Mouse (Mus musculus): ENCODE data around the gene Gabarapl2. TPM values are rescaled to one million over a fixed set of nuclear protein-coding genes. Genes with fewer than 3 reads are reported as not detected.

Gabarapl2 gene
- polyA plus RNA-seq (2015; fragmentation: Nextera tagmentation; extraction: Ambion mirVana) = 207 and 220 TPM in 2 replicates

GRCm38 (mm10) chr8:111940171-111941100 lies at the start of gene Gabarapl2:
Gene Gabarapl2 (plus strand): TSS chr8:111940703.
- under 1% methylated on average over 65 of the region's 65 CpGs for WGBS
- H3K4me2 ChIP-seq = peak within 1 kb of the TSS; percentile 92
- peaks cover 25% of the 10 kb centered on the region for H3K36me3 ChIP-seq
- H3K27ac ChIP-seq = peak within 1 kb of the TSS; percentile 79
- H3K4me3 ChIP-seq = peak within 1 kb of the TSS; percentile 98
- peaks cover 19% of the 10 kb centered on the region for H3K4me1 ChIP-seq (replicated peaks)
- no peaks in the 10 kb centered on the region for H3K27me3 ChIP-seq
- peak within 1 kb of the TSS; percentile 86 for H3K9ac ChIP-seq
- H3K9me3 ChIP-seq (replicated peaks) = no peaks in the 10 kb centered on the region
- ATAC-seq (replicated peaks; ENCODE audit: insufficient number of reproducible peaks, insufficient read depth, low FRiP score, low read depth) = peak; percentile 99

- Histone ChIP-seq H3K27ac (no peak overlapping the region), H3K4me3 (no peak overlapping the region), H3K9ac (no peak overlapping the region), H3K9me3 (replicated peaks) (no peaks in the 10 kb centered on the region), H3K27me3 (peaks cover 41% of the 10 kb centered on the region), H3K4me1 (replicated peaks) (peaks cover 19% of the 10 kb centered on the region), H3K36me3 (no peaks in the 10 kb centered on the region), H3K4me2 (no peak overlapping the region)
- no peak for ATAC-seq (replicated peaks; ENCODE audit: insufficient number of reproducible peaks, insufficient read depth, low FRiP score, low read depth)
- 53% methylated on average over 6 of the region's 6 CpGs for WGBS
Observed at GRCm38 (mm10) chr8:111890911-111891303, 49.6 kb upstream of the Gabarapl2 start.

- no peak overlapping the region for H3K9ac ChIP-seq
- no peak overlapping the region for H3K4me3 ChIP-seq
- no peaks in the 10 kb centered on the region for H3K36me3 ChIP-seq
- H3K9me3 ChIP-seq (replicated peaks) = no peaks in the 10 kb centered on the region
- H3K27me3 ChIP-seq = peaks cover 41% of the 10 kb centered on the region
- H3K27ac ChIP-seq = no peak overlapping the region
- H3K4me1 ChIP-seq (replicated peaks) = peaks cover 19% of the 10 kb centered on the region
- no peak for ATAC-seq (replicated peaks; ENCODE audit: insufficient number of reproducible peaks, insufficient read depth, low FRiP score, low read depth)
- no peak overlapping the region for H3K4me2 ChIP-seq
- 28% methylated on average over 8 of the region's 8 CpGs for WGBS
Observed at GRCm38 (mm10) chr8:111891983-111892382, 48.5 kb upstream of the Gabarapl2 start.

GRCm38 (mm10) chr8:111892615-111893014 lies 47.9 kb upstream of the Gabarapl2 start:
- 37% methylated on average over 5 of the region's 5 CpGs for WGBS
- no peak overlapping the region for H3K27ac ChIP-seq
- H3K4me1 ChIP-seq (replicated peaks) = peaks cover 19% of the 10 kb centered on the region

GRCm38 (mm10) chr8:111894955-111895354 lies 45.5 kb upstream of the Gabarapl2 start:
- Histone ChIP-seq H3K27ac (no peak overlapping the region), H3K9ac (no peak overlapping the region), H3K4me2 (no peak overlapping the region), H3K9me3 (replicated peaks) (no peaks in the 10 kb centered on the region), H3K4me3 (no peak overlapping the region), H3K36me3 (no peaks in the 10 kb centered on the region), H3K4me1 (replicated peaks) (peaks cover 12% of the 10 kb centered on the region), H3K27me3 (peaks cover 25% of the 10 kb centered on the region)
- ATAC-seq (replicated peaks; ENCODE audit: insufficient number of reproducible peaks, insufficient read depth, low FRiP score, low read depth) = no peak
- 85% methylated on average over 7 of the region's 7 CpGs for WGBS

More at GRCm38 (mm10) chr8:111892615-111893014, 47.9 kb upstream of the Gabarapl2 start:
- peaks cover 41% of the 10 kb centered on the region for H3K27me3 ChIP-seq
- ATAC-seq (replicated peaks; ENCODE audit: insufficient number of reproducible peaks, insufficient read depth, low FRiP score, low read depth) = no peak
- H3K4me2 ChIP-seq = no peak overlapping the region
- H3K4me3 ChIP-seq = no peak overlapping the region
- H3K9ac ChIP-seq = no peak overlapping the region
- H3K9me3 ChIP-seq (replicated peaks) = no peaks in the 10 kb centered on the region
- no peaks in the 10 kb centered on the region for H3K36me3 ChIP-seq

- Histone ChIP-seq H3K27ac (no peak overlapping the region), H3K4me2 (no peak overlapping the region), H3K9me3 (replicated peaks) (no peaks in the 10 kb centered on the region), H3K9ac (no peak overlapping the region), H3K36me3 (no peaks in the 10 kb centered on the region), H3K27me3 (no peaks in the 10 kb centered on the region), H3K4me3 (no peak overlapping the region), H3K4me1 (replicated peaks) (0 out of 2 replicates have a peak, but pooled peaks cover 3% of the 10 kb centered on the region)
- no peak for ATAC-seq (replicated peaks; ENCODE audit: insufficient number of reproducible peaks, insufficient read depth, low FRiP score, low read depth)
- WGBS = 40% methylated on average over 10 of the region's 10 CpGs
Observed at GRCm38 (mm10) chr8:111898586-111898985, 41.9 kb upstream of the Gabarapl2 start.

- no peaks in the 10 kb centered on the region for H3K9me3 ChIP-seq (replicated peaks)
- no peaks in the 10 kb centered on the region for H3K27me3 ChIP-seq
- H3K36me3 ChIP-seq = no peaks in the 10 kb centered on the region
- no peak overlapping the region for H3K4me3 ChIP-seq
- no peak overlapping the region for H3K27ac ChIP-seq
- ATAC-seq (replicated peaks; ENCODE audit: insufficient number of reproducible peaks, insufficient read depth, low FRiP score, low read depth) = no peak; the same call in 1 of the 2 replicates
- no peak overlapping the region for H3K4me2 ChIP-seq
- WGBS = 10% methylated on average over 5 of the region's 5 CpGs
- H3K9ac ChIP-seq = no peak overlapping the region
- 0 out of 2 replicates have a peak, but pooled peaks cover 3% of the 10 kb centered on the region for H3K4me1 ChIP-seq (replicated peaks)
Observed at GRCm38 (mm10) chr8:111902080-111902479, 38.4 kb upstream of the Gabarapl2 start.

- Histone ChIP-seq H3K9ac (no peak overlapping the region), H3K4me1 (replicated peaks) (peaks cover 10% of the 10 kb centered on the region), H3K4me3 (no peak overlapping the region), H3K4me2 (no peak overlapping the region), H3K27me3 (peaks cover 17% of the 10 kb centered on the region), H3K27ac (no peak overlapping the region), H3K9me3 (replicated peaks) (no peaks in the 10 kb centered on the region), H3K36me3 (no peaks in the 10 kb centered on the region)
- 40% methylated on average over 8 of the region's 8 CpGs for WGBS
- ATAC-seq (replicated peaks; ENCODE audit: insufficient number of reproducible peaks, insufficient read depth, low FRiP score, low read depth) = no peak
Observed at GRCm38 (mm10) chr8:111905500-111906121, 34.9 kb upstream of the Gabarapl2 start.

GRCm38 (mm10) chr8:111909621-111910450 lies 30.7 kb upstream of the Gabarapl2 start, which contains the start of gene Chst5:
Gene Chst5 (minus strand): TSS chr8:111910447.
- H3K27me3 ChIP-seq = peaks cover 36% of the 10 kb centered on the region
- peak within 1 kb of the TSS; percentile 63 for H3K4me2 ChIP-seq
- no peak for ATAC-seq (replicated peaks; ENCODE audit: insufficient number of reproducible peaks, insufficient read depth, low FRiP score, low read depth)
- H3K4me1 ChIP-seq (replicated peaks) = peaks cover 13% of the 10 kb centered on the region
- H3K36me3 ChIP-seq = no peaks in the 10 kb centered on the region
- H3K9me3 ChIP-seq (replicated peaks) = no peaks in the 10 kb centered on the region
- 8% methylated on average over 47 of the region's 47 CpGs for WGBS
- H3K27ac ChIP-seq = no peak within 1 kb of the TSS
- H3K9ac ChIP-seq = peak within 1 kb of the TSS; percentile 20; the same call in 1 of the 2 replicates
- peak within 1 kb of the TSS; percentile 40 for H3K4me3 ChIP-seq

- peaks cover 13% of the 10 kb centered on the region for H3K4me1 ChIP-seq (replicated peaks)
- no peak for ATAC-seq (replicated peaks; ENCODE audit: insufficient number of reproducible peaks, insufficient read depth, low FRiP score, low read depth)
Observed at GRCm38 (mm10) chr8:111911572-111911971, 28.9 kb upstream of the Gabarapl2 start.

More at GRCm38 (mm10) chr8:111911572-111911971, 28.9 kb upstream of the Gabarapl2 start:
- Histone ChIP-seq H3K4me3 (no peak overlapping the region), H3K36me3 (no peaks in the 10 kb centered on the region), H3K27ac (no peak overlapping the region), H3K9ac (no peak overlapping the region), H3K4me2 (no peak overlapping the region), H3K27me3 (peaks cover 36% of the 10 kb centered on the region), H3K9me3 (replicated peaks) (no peaks in the 10 kb centered on the region)
- 54% methylated on average over 7 of the region's 7 CpGs for WGBS
